Mouse (Mus musculus): ENCODE measurements around the gene 5730522E02Rik. TPM values are rescaled to one million over a fixed set of nuclear protein-coding genes. Genes with fewer than 3 reads are reported as not detected.

The 5730522E02Rik gene
- polyA plus RNA-seq, 1 experiment from 2014 or later = 6.1 TPM

GRCm38 (mm10) chr11:25770991-25771568 is 439.5 kb downstream of the 5730522E02Rik start:
- Histone ChIP-seq H3K27me3 (ENCODE audit: control insufficient read depth, insufficient read depth, low read length) (no peaks in the 10 kb centered on the region), H3K27ac (ENCODE audit: low read depth, low read length) (no peak overlapping the region), H3K9me3 (ENCODE audit: control insufficient read depth, low read length) (no peaks in the 10 kb centered on the region), H3K36me3 (ENCODE audit: control insufficient read depth, insufficient read depth, low read length) (no peaks in the 10 kb centered on the region), H3K4me2 (ENCODE audit: low read depth, low read length, severe bottlenecking) (no peak overlapping the region), H3K9ac (ENCODE audit: low read length) (no peak overlapping the region), H3K4me3 (ENCODE audit: low read depth, low read length) (no peak overlapping the region), H3K4me1 (replicated peaks; ENCODE audit: control insufficient read depth, insufficient read depth, low read length) (no peaks in the 10 kb centered on the region)
- DNase-seq (ENCODE audit: low spot score) (no peak), ATAC-seq (replicated peaks; ENCODE audit: low FRiP score) (no peak)
- 91% methylated on average over 3 of the region's 3 CpGs for WGBS

- no peak for DNase-seq (ENCODE audit: low spot score)
- no peak for ATAC-seq (replicated peaks; ENCODE audit: low FRiP score)
- Histone ChIP-seq H3K27ac (ENCODE audit: low read depth, low read length) (no peak overlapping the region), H3K27me3 (ENCODE audit: control insufficient read depth, insufficient read depth, low read length) (no peaks in the 10 kb centered on the region), H3K4me2 (ENCODE audit: low read depth, low read length, severe bottlenecking) (no peak overlapping the region), H3K9ac (ENCODE audit: low read length) (no peak overlapping the region), H3K4me3 (ENCODE audit: low read depth, low read length) (no peak overlapping the region), H3K36me3 (ENCODE audit: control insufficient read depth, insufficient read depth, low read length) (no peaks in the 10 kb centered on the region), H3K9me3 (ENCODE audit: control insufficient read depth, low read length) (no peaks in the 10 kb centered on the region), H3K4me1 (replicated peaks; ENCODE audit: control insufficient read depth, insufficient read depth, low read length) (no peaks in the 10 kb centered on the region)
- 28% methylated on average over 5 of the region's 5 CpGs for WGBS
Observed at GRCm38 (mm10) chr11:25767584-25768333, 442.8 kb downstream of the 5730522E02Rik start.

GRCm38 (mm10) chr11:25753156-25753899 is 457.2 kb downstream of the 5730522E02Rik start:
- no peak for ATAC-seq (replicated peaks; ENCODE audit: low FRiP score)
- no peaks in the 10 kb centered on the region for H3K9me3 ChIP-seq (ENCODE audit: control insufficient read depth, low read length)
- H3K4me1 ChIP-seq (replicated peaks; ENCODE audit: control insufficient read depth, insufficient read depth, low read length) = no peaks in the 10 kb centered on the region
- no peak overlapping the region for H3K27ac ChIP-seq (ENCODE audit: low read depth, low read length)
- H3K4me3 ChIP-seq (ENCODE audit: low read depth, low read length) = no peak overlapping the region
- DNase-seq (ENCODE audit: low spot score) = no peak
- H3K4me2 ChIP-seq (ENCODE audit: low read depth, low read length, severe bottlenecking) = no peak overlapping the region
- 77% methylated on average over 7 of the region's 7 CpGs for WGBS
- H3K27me3 ChIP-seq (ENCODE audit: control insufficient read depth, insufficient read depth, low read length) = no peaks in the 10 kb centered on the region
- no peak overlapping the region for H3K9ac ChIP-seq (ENCODE audit: low read length)
- H3K36me3 ChIP-seq (ENCODE audit: control insufficient read depth, insufficient read depth, low read length) = no peaks in the 10 kb centered on the region

- 88% methylated on average over 3 of the region's 3 CpGs for WGBS
- no peaks in the 10 kb centered on the region for H3K4me1 ChIP-seq (replicated peaks; ENCODE audit: control insufficient read depth, insufficient read depth, low read length)
- H3K9ac ChIP-seq (ENCODE audit: low read length) = no peak overlapping the region
- DNase-seq (ENCODE audit: low spot score) = no peak
- no peak overlapping the region for H3K4me3 ChIP-seq (ENCODE audit: low read depth, low read length)
- H3K27me3 ChIP-seq (ENCODE audit: control insufficient read depth, insufficient read depth, low read length) = no peaks in the 10 kb centered on the region
- no peaks in the 10 kb centered on the region for H3K9me3 ChIP-seq (ENCODE audit: control insufficient read depth, low read length)
- H3K27ac ChIP-seq (ENCODE audit: low read depth, low read length) = no peak overlapping the region
- ATAC-seq (replicated peaks; ENCODE audit: low FRiP score) = no peak
- H3K36me3 ChIP-seq (ENCODE audit: control insufficient read depth, insufficient read depth, low read length) = no peaks in the 10 kb centered on the region
- no peak overlapping the region for H3K4me2 ChIP-seq (ENCODE audit: low read depth, low read length, severe bottlenecking)
Observed at GRCm38 (mm10) chr11:25752418-25752817, 458.1 kb downstream of the 5730522E02Rik start.

GRCm38 (mm10) chr11:25747098-25747862 is 463.3 kb downstream of the 5730522E02Rik start:
- DNase-seq (ENCODE audit: low spot score) (no peak), ATAC-seq (replicated peaks; ENCODE audit: low FRiP score) (no peak)
- Histone ChIP-seq H3K9me3 (ENCODE audit: control insufficient read depth, low read length) (no peaks in the 10 kb centered on the region), H3K27ac (ENCODE audit: low read depth, low read length) (no peak overlapping the region), H3K27me3 (ENCODE audit: control insufficient read depth, insufficient read depth, low read length) (no peaks in the 10 kb centered on the region), H3K9ac (ENCODE audit: low read length) (no peak overlapping the region), H3K4me2 (ENCODE audit: low read depth, low read length, severe bottlenecking) (no peak overlapping the region), H3K4me3 (ENCODE audit: low read depth, low read length) (no peak overlapping the region), H3K4me1 (replicated peaks; ENCODE audit: control insufficient read depth, insufficient read depth, low read length) (no peaks in the 10 kb centered on the region), H3K36me3 (ENCODE audit: control insufficient read depth, insufficient read depth, low read length) (no peaks in the 10 kb centered on the region)
- WGBS = 67% methylated on average over 6 of the region's 6 CpGs

- WGBS = 90% methylated on average over 3 of the region's 3 CpGs
- no peak overlapping the region for H3K9ac ChIP-seq (ENCODE audit: low read length)
- DNase-seq (ENCODE audit: low spot score) = no peak
- no peak for ATAC-seq (replicated peaks; ENCODE audit: low FRiP score)
- H3K4me2 ChIP-seq (ENCODE audit: low read depth, low read length, severe bottlenecking) = no peak overlapping the region
- no peak overlapping the region for H3K27ac ChIP-seq (ENCODE audit: low read depth, low read length)
- H3K4me1 ChIP-seq (replicated peaks; ENCODE audit: control insufficient read depth, insufficient read depth, low read length) = no peaks in the 10 kb centered on the region
- H3K4me3 ChIP-seq (ENCODE audit: low read depth, low read length) = no peak overlapping the region
- H3K9me3 ChIP-seq (ENCODE audit: control insufficient read depth, low read length) = no peaks in the 10 kb centered on the region
- no peaks in the 10 kb centered on the region for H3K27me3 ChIP-seq (ENCODE audit: control insufficient read depth, insufficient read depth, low read length)
- H3K36me3 ChIP-seq (ENCODE audit: control insufficient read depth, insufficient read depth, low read length) = no peaks in the 10 kb centered on the region
Observed at GRCm38 (mm10) chr11:25743664-25744063, 466.9 kb downstream of the 5730522E02Rik start.

- WGBS = 84% methylated on average over 5 of the region's 5 CpGs
- Histone ChIP-seq H3K27ac (ENCODE audit: low read depth, low read length) (no peak overlapping the region), H3K4me2 (ENCODE audit: low read depth, low read length, severe bottlenecking) (no peak overlapping the region), H3K27me3 (ENCODE audit: control insufficient read depth, insufficient read depth, low read length) (no peaks in the 10 kb centered on the region), H3K9ac (ENCODE audit: low read length) (no peak overlapping the region), H3K4me3 (ENCODE audit: low read depth, low read length) (no peak overlapping the region), H3K4me1 (replicated peaks; ENCODE audit: control insufficient read depth, insufficient read depth, low read length) (no peaks in the 10 kb centered on the region), H3K9me3 (ENCODE audit: control insufficient read depth, low read length) (no peaks in the 10 kb centered on the region), H3K36me3 (ENCODE audit: control insufficient read depth, insufficient read depth, low read length) (no peaks in the 10 kb centered on the region)
- no peak for ATAC-seq (replicated peaks; ENCODE audit: low FRiP score)
- DNase-seq (ENCODE audit: low spot score) = no peak
Observed at GRCm38 (mm10) chr11:25737255-25737654, 473.3 kb downstream of the 5730522E02Rik start.

GRCm38 (mm10) chr11:25729476-25729875 is 481.1 kb downstream of the 5730522E02Rik start:
- no peaks in the 10 kb centered on the region for H3K9me3 ChIP-seq (ENCODE audit: control insufficient read depth, low read length)
- WGBS = 85% methylated on average over 1 of the region's 1 CpGs
- no peak overlapping the region for H3K27ac ChIP-seq (ENCODE audit: low read depth, low read length)
- no peak for DNase-seq (ENCODE audit: low spot score)
- no peak for ATAC-seq (replicated peaks; ENCODE audit: low FRiP score)
- H3K36me3 ChIP-seq (ENCODE audit: control insufficient read depth, insufficient read depth, low read length) = no peaks in the 10 kb centered on the region
- no peak overlapping the region for H3K9ac ChIP-seq (ENCODE audit: low read length)
- H3K4me3 ChIP-seq (ENCODE audit: low read depth, low read length) = no peak overlapping the region
- H3K4me1 ChIP-seq (replicated peaks; ENCODE audit: control insufficient read depth, insufficient read depth, low read length) = no peaks in the 10 kb centered on the region
- H3K27me3 ChIP-seq (ENCODE audit: control insufficient read depth, insufficient read depth, low read length) = no peaks in the 10 kb centered on the region
- H3K4me2 ChIP-seq (ENCODE audit: low read depth, low read length, severe bottlenecking) = no peak overlapping the region

Data from forebrain, embryonic 11.5 days (tissue).